Mouse (Mus musculus) heart, embryonic 16.5 days (tissue): ENCODE data around the gene Ppfia3. TPM values are rescaled to one million over a fixed set of nuclear protein-coding genes. Genes with fewer than 3 reads are reported as not detected.

Experiments used
- ATAC-seq: fragments of 200-750 bp; cut with Nextera tagmentation; replicated peaks from 2 replicates; pipeline ENCODE4 v1.8.0; 2017; ENCODE audit warnings: moderate number of reproducible peaks; ENCODE audit not compliant: insufficient read depth, low FRiP score; ENCODE audit errors: extremely low read depth
- H3K27ac ChIP-seq: fragments of 300-500 bp; sonication (generic); 2 replicates; pipeline ENCODE4 v1.5.1; 2014; ENCODE audit warnings: mild to moderate bottlenecking, low read length, control low read depth, moderate library complexity
- H3K27me3 ChIP-seq: fragments of 300-500 bp; sonication (generic); 2 replicates; pipeline ENCODE4 v1.6.1; 2014; ENCODE audit warnings: low read length, mixed read lengths; ENCODE audit not compliant: control insufficient read depth, insufficient read depth
- H3K36me3 ChIP-seq: fragments of 300-500 bp; sonication (generic); 2 replicates; pipeline ENCODE4 v1.6.1; 2014; ENCODE audit not compliant: control insufficient read depth, insufficient read depth
- H3K4me1 ChIP-seq: fragments of 300-500 bp; sonication (generic); 2 replicates; pipeline ENCODE4 v1.6.1; 2014; ENCODE audit warnings: low read length, mixed read lengths; ENCODE audit not compliant: control insufficient read depth, insufficient read depth
- H3K4me2 ChIP-seq: fragments of 300-500 bp; sonication (generic); 2 replicates; pipeline ENCODE4 v1.6.1; 2014; ENCODE audit warnings: low read depth, mild to moderate bottlenecking, control low read depth, low read length
- H3K4me3 ChIP-seq: fragments of 300-500 bp; sonication (generic); 2 replicates; pipeline ENCODE4 v1.5.1; 2014; ENCODE audit warnings: mild to moderate bottlenecking, control low read depth, low read length
- H3K9ac ChIP-seq: fragments of 300-500 bp; sonication (generic); 2 replicates; pipeline ENCODE4 v1.6.1; 2014; ENCODE audit warnings: low read length, control low read depth
- H3K9me3 ChIP-seq: fragments of 300-500 bp; sonication (generic); replicated peaks from 2 replicates; pipeline ENCODE4 v1.6.1; 2016; ENCODE audit warnings: low read length; ENCODE audit not compliant: control insufficient read depth
- WGBS: fragments of 180-500 bp; shearing (Covaris S2); extraction: QIAGEN DNeasy Blood & Tissue Kit; methylation state at CpG from one replicate; pipeline ENCODE4 v1.1.7; 2014; 5-methylcytosine and 5-hydroxymethylcytosine counted together
- polyA plus RNA-seq: library from polyadenylated mRNA; unstranded; fragments of >200 nt; fragmentation: Nextera tagmentation; extraction: Ambion mirVana; gene quantifications from 2 replicates; pipeline ENCODE4 v1.2.1, GENCODE M21; 2015

Gene Ppfia3
- polyA plus RNA-seq, 1 experiment from 2014 or later: 1.5 TPM

- peak; percentile 45 for ATAC-seq
- WGBS: 4% methylated on average over 22 of the region's 22 CpGs
- Histone ChIP-seq H3K4me1 (peaks cover 37% of the 10 kb centered on the region), H3K4me3 (peak overlapping the region; percentile 86), H3K27me3 (no peaks in the 10 kb centered on the region), H3K4me2 (peak overlapping the region; percentile 90), H3K36me3 (no peaks in the 10 kb centered on the region), H3K9ac (peak overlapping the region; percentile 91), H3K9me3 (no peaks in the 10 kb centered on the region), H3K27ac (peak overlapping the region; percentile 93)
Measured at GRCm38 (mm10) chr7:45332685-45333425, 34.0 kb downstream of the Ppfia3 start.

GRCm38 (mm10) chr7:45331502-45331901, 35.3 kb downstream of the Ppfia3 start:
- H3K27ac ChIP-seq: no peak overlapping the region
- no peaks in the 10 kb centered on the region for H3K27me3 ChIP-seq
- ATAC-seq: no peak
- H3K4me3 ChIP-seq: no peak overlapping the region
- no peaks in the 10 kb centered on the region for H3K36me3 ChIP-seq
- H3K9me3 ChIP-seq: no peaks in the 10 kb centered on the region
- 67% methylated on average over 6 of the region's 6 CpGs for WGBS
- H3K4me2 ChIP-seq: no peak overlapping the region
- H3K9ac ChIP-seq: no peak overlapping the region
- H3K4me1 ChIP-seq: peaks cover 32% of the 10 kb centered on the region

- Histone ChIP-seq H3K4me2 (no peak overlapping the region), H3K9me3 (peaks cover 3% of the 10 kb centered on the region; the same call in 1 of the 2 replicates), H3K4me1 (peaks cover 15% of the 10 kb centered on the region), H3K27me3 (no peaks in the 10 kb centered on the region), H3K36me3 (peaks cover 18% of the 10 kb centered on the region), H3K9ac (peak overlapping the region; percentile 34), H3K27ac (peak overlapping the region; percentile 88), H3K4me3 (no peak overlapping the region)
- ATAC-seq: 0 out of 2 replicates have a peak, but pooled peaks have one; percentile 28
- 63% methylated on average over 13 of the region's 13 CpGs for whole genome bisulfite sequencing
Measured at GRCm38 (mm10) chr7:45328841-45329475, 37.9 kb downstream of the Ppfia3 start.

GRCm38 (mm10) chr7:45325800-45326199, 41.0 kb downstream of the Ppfia3 start:
- H3K36me3 ChIP-seq: peaks cover 35% of the 10 kb centered on the region
- peaks cover 3% of the 10 kb centered on the region; the same call in 1 of the 2 replicates for H3K9me3 ChIP-seq
- no peaks in the 10 kb centered on the region for H3K27me3 ChIP-seq
- H3K9ac ChIP-seq: no peak overlapping the region
- H3K4me3 ChIP-seq: no peak overlapping the region
- peaks cover 6% of the 10 kb centered on the region; the same call in 1 of the 2 replicates for H3K4me1 ChIP-seq
- no peak overlapping the region for H3K27ac ChIP-seq
- ATAC-seq: no peak
- H3K4me2 ChIP-seq: no peak overlapping the region

- Histone ChIP-seq H3K27me3 (no peaks in the 10 kb centered on the region), H3K9ac (no peak overlapping the region), H3K4me3 (no peak overlapping the region), H3K36me3 (peaks cover 44% of the 10 kb centered on the region), H3K4me1 (no peaks in the 10 kb centered on the region), H3K4me2 (no peak overlapping the region), H3K9me3 (peaks cover 3% of the 10 kb centered on the region; the same call in 1 of the 2 replicates), H3K27ac (no peak overlapping the region)
- ATAC-seq: no peak
- 94% methylated on average over 5 of the region's 5 CpGs for WGBS
Measured at GRCm38 (mm10) chr7:45323069-45323468, 43.8 kb downstream of the Ppfia3 start.

GRCm38 (mm10) chr7:45322245-45322644, 44.6 kb downstream of the Ppfia3 start:
- H3K9ac ChIP-seq: no peak overlapping the region
- peaks cover 44% of the 10 kb centered on the region for H3K36me3 ChIP-seq
- WGBS: 86% methylated on average over 4 of the region's 4 CpGs
- no peak overlapping the region for H3K4me2 ChIP-seq
- no peak overlapping the region for H3K4me3 ChIP-seq
- no peaks in the 10 kb centered on the region for H3K4me1 ChIP-seq
- ATAC-seq: no peak
- no peaks in the 10 kb centered on the region for H3K27me3 ChIP-seq
- no peak overlapping the region for H3K27ac ChIP-seq
- peaks cover 3% of the 10 kb centered on the region; the same call in 1 of the 2 replicates for H3K9me3 ChIP-seq

GRCm38 (mm10) chr7:45316536-45316935, 50.3 kb downstream of the Ppfia3 start:
- Histone ChIP-seq H3K9ac (no peak overlapping the region), H3K9me3 (no peaks in the 10 kb centered on the region), H3K4me1 (0 out of 2 replicates have a peak, but pooled peaks cover 3% of the 10 kb centered on the region), H3K27ac (no peak overlapping the region), H3K4me2 (no peak overlapping the region), H3K27me3 (no peaks in the 10 kb centered on the region), H3K4me3 (no peak overlapping the region), H3K36me3 (peaks cover 16% of the 10 kb centered on the region)
- WGBS: 91% methylated on average over 14 of the region's 14 CpGs
- ATAC-seq: no peak

GRCm38 (mm10) chr7:45315182-45315701, 51.6 kb downstream of the Ppfia3 start:
- 0 out of 2 replicates have a peak, but pooled peaks cover 3% of the 10 kb centered on the region for H3K4me1 ChIP-seq
- H3K27ac ChIP-seq: no peak overlapping the region
- H3K9ac ChIP-seq: no peak overlapping the region
- WGBS: 86% methylated on average over 10 of the region's 10 CpGs
- no peak for ATAC-seq
- no peak overlapping the region for H3K4me3 ChIP-seq
- H3K36me3 ChIP-seq: peaks cover 13% of the 10 kb centered on the region
- H3K4me2 ChIP-seq: no peak overlapping the region
- no peaks in the 10 kb centered on the region for H3K27me3 ChIP-seq
- H3K9me3 ChIP-seq: no peaks in the 10 kb centered on the region

GRCm38 (mm10) chr7:45313495-45313894, 53.3 kb downstream of the Ppfia3 start:
- no peak for ATAC-seq
- Histone ChIP-seq H3K9ac (no peak overlapping the region), H3K9me3 (no peaks in the 10 kb centered on the region), H3K4me2 (no peak overlapping the region), H3K27ac (no peak overlapping the region), H3K4me1 (0 out of 2 replicates have a peak, but pooled peaks cover 3% of the 10 kb centered on the region), H3K36me3 (peaks cover 6% of the 10 kb centered on the region), H3K27me3 (no peaks in the 10 kb centered on the region), H3K4me3 (no peak overlapping the region)
- 36% methylated on average over 9 of the region's 9 CpGs for WGBS
